Mouse (Mus musculus): ENCODE measurements at regions not wholly inside any gene's neighbourhood (a gene's known extent, or its start where the extent isn't known, plus 50 kb on each side); places are given as distances from the start of the nearest gene placed in this dataset.

DNA sequence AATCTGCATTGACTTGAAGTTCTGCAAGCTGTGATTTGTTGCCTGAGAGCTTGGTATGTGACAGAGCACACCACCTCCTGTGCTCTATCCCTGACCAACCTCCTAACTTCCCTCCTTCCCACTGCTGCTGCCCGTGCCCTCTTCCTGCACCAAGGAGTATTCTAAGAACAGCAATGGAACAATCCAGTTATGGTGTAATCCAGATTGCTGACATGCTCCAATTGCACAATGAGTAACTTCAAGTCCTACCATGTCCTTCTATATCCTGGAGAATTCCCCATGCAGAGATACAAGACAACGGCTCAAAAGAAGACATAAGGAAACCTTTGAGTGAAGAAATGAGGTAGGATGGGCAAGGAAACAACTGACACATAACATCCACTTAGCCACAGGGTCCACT lies 235.5 kb downstream of the Rfpl4b start:
- TF ChIP-seq CTCF (IDR thresholded peaks at IDR 0.05; ENCODE audit: borderline replicate concordance, insufficient read depth, low read depth, low read length), result no peak
- no peak for TF ChIP-seq POLR2A (IDR thresholded peaks at IDR 0.05; ENCODE audit: borderline replicate concordance, insufficient read depth, low read length)

Measured in cerebellum, adult 2 months (tissue).